Comparison of ENCODE assay signal across 15 mouse cellular contexts in genomic region chr11:49829176-49829745, GRCm38 (mm10). TPM values are rescaled to one million over a fixed set of nuclear protein-coding genes. Genes with fewer than 3 reads are reported as not detected.
DNase-seq lines count a peak whose midpoint lies in the region; ATAC-seq and TF ChIP-seq lines count a peak whose summit lies in the region.
"Had no signal": no experiment of that assay in that cellular context is flagged by ENCODE, and none has a peak within 500 bp of the region (broad histone marks: within the 10 kb centered on the region; RNA-seq: fewer than 3 reads in every experiment).

No protein-coding gene starts in this region.

- ATAC-seq in heart, embryonic 14.5 days (ENCODE audit: insufficient number of reproducible peaks, insufficient read depth, low FRiP score, low read depth) = no peak
- ATAC-seq in lung, postnatal 0 days = peak; percentile 87
- no peak for ATAC-seq in CD4-positive, CD25-positive, alpha-beta regulatory T cell, adult 4 months

- TF ChIP-seq CTCF in lung, adult 2 months (IDR thresholded peaks at IDR 0.05; ENCODE audit: insufficient read depth, low read length) = no peak
- no peak for TF ChIP-seq CTCF in lung, postnatal 0 days (IDR thresholded peaks at IDR 0.05)

- TF ChIP-seq POLR2A in lung, adult 2 months (IDR thresholded peaks at IDR 0.05; ENCODE audit: borderline replicate concordance, extremely low read depth, low read depth, low read length) = no peak

- no peaks in the 10 kb centered on the region for H3K9me3 ChIP-seq in heart, embryonic 14.5 days (ENCODE audit: control insufficient read depth, low read length)
- H3K9me3 ChIP-seq in lung, postnatal 0 days (ENCODE audit: low read length) = no peaks in the 10 kb centered on the region
- H3K9me3 ChIP-seq: hindbrain, embryonic 10.5 days; limb, embryonic 13.5 days; neural tube, embryonic 13.5 days had no signal

- no peak for DNase-seq in heart, adult 8-10 months (ENCODE audit: low spot score)
- peak; percentile 28 to 50 for DNase-seq in lung, adult 18-20 months
- DNase-seq in lung, adult 2 months = no peak
- DNase-seq in lung, postnatal 0 days (ENCODE audit: low spot score) = peak; percentile 75
- DNase-seq in urinary bladder, postnatal 36 days (ENCODE audit: low spot score in 2 of 2) = no peak
- DNase-seq in adrenal gland, adult 8-10 months = no peak
- DNase-seq: cerebellum, adult 18-20 months; gastrocnemius, postnatal 25 days; kidney, adult 8-10 months had no signal

- H3K4me1 ChIP-seq in heart, embryonic 14.5 days (ENCODE audit: control insufficient read depth in 2 of 2, insufficient read depth in 2 of 2, low read length in 2 of 2) = peaks cover 0 to 2% of the 10 kb centered on the region in 2 experiments; a peak in 1 of 4 replicates
- H3K4me1 ChIP-seq in lung, adult 2 months (ENCODE audit: control insufficient read depth, insufficient read depth, low read length) = peaks cover 3% of the 10 kb centered on the region
- H3K4me1 ChIP-seq in lung, postnatal 0 days (ENCODE audit: insufficient read depth, low read depth, low read length) = no peaks in the 10 kb centered on the region
- H3K4me1 ChIP-seq: hindbrain, embryonic 10.5 days; limb, embryonic 13.5 days; neural tube, embryonic 13.5 days had no signal

- peaks cover 16% of the 10 kb centered on the region for H3K36me3 ChIP-seq in heart, embryonic 14.5 days (ENCODE audit: control insufficient read depth, insufficient read depth, low read length)
- H3K36me3 ChIP-seq in lung, postnatal 0 days (ENCODE audit: insufficient read depth, low read length) = no peaks in the 10 kb centered on the region

- WGBS in heart, embryonic 14.5 days = 52% methylated on average over 7 of the region's 7 CpGs
- 29% methylated on average over 7 of the region's 7 CpGs for WGBS in lung, adult 2 months
- WGBS in lung, postnatal 0 days = 33% methylated on average over 7 of the region's 7 CpGs

- no peak overlapping the region for H3K9ac ChIP-seq in heart, embryonic 14.5 days (ENCODE audit: low read length)
- H3K9ac ChIP-seq in lung, postnatal 0 days (replicated peaks; ENCODE audit: low read depth) = no peak overlapping the region
- H3K9ac ChIP-seq: limb, embryonic 13.5 days; neural tube, embryonic 13.5 days had no signal

- TF ChIP-seq EP300 in lung, postnatal 0 days (IDR thresholded peaks at IDR 0.05) = peak; percentile 93

- H3K4me2 ChIP-seq in heart, embryonic 14.5 days (ENCODE audit: low read length) = no peak overlapping the region
- no peak overlapping the region for H3K4me2 ChIP-seq in lung, postnatal 0 days (replicated peaks; ENCODE audit: low read depth, low read length)
- H3K4me2 ChIP-seq: limb, embryonic 13.5 days; neural tube, embryonic 13.5 days had no signal

- H3K27me3 ChIP-seq in heart, embryonic 14.5 days (ENCODE audit: control insufficient read depth, insufficient read depth, low read length) = no peaks in the 10 kb centered on the region
- no peaks in the 10 kb centered on the region for H3K27me3 ChIP-seq in lung, postnatal 0 days (replicated peaks; ENCODE audit: insufficient read depth, low read length)
- H3K27me3 ChIP-seq: limb, embryonic 13.5 days; neural tube, embryonic 13.5 days had no signal

- peak overlapping the region; percentile 20 to 32; a peak in 1 of 4 replicates for H3K27ac ChIP-seq in heart, embryonic 14.5 days (replicated peaks in 1 of 2; ENCODE audit: control insufficient read depth in 1 of 2, insufficient read depth in 1 of 2, low read depth in 2 of 2, low read length in 2 of 2)
- H3K27ac ChIP-seq in lung, postnatal 0 days (ENCODE audit: low read length) = peak overlapping the region; percentile 68
- H3K27ac ChIP-seq: hindbrain, embryonic 10.5 days; limb, embryonic 13.5 days; neural tube, embryonic 13.5 days had no signal

- H3K4me3 ChIP-seq in heart, embryonic 14.5 days (ENCODE audit: control insufficient read depth in 1 of 2, insufficient read depth in 1 of 2, low read depth in 1 of 2, low read length in 2 of 2) = no peak overlapping the region
- H3K4me3 ChIP-seq in lung, adult 2 months (replicated peaks; ENCODE audit: extremely low read depth, low read depth, low read length) = no peak overlapping the region
- H3K4me3 ChIP-seq in lung, postnatal 0 days (ENCODE audit: low read depth, low read length) = no peak overlapping the region
- H3K4me3 ChIP-seq: erythroblast, embryonic 14.5 days; hindbrain, embryonic 10.5 days; limb, embryonic 13.5 days; neural tube, embryonic 13.5 days had no signal

RNA-seq across cellular contexts. Expression of gene Mapk9, which starts 17.3 kb away (rescaled TPM):
- polyA plus RNA-seq in heart, embryonic 14.5 days (2014; fragmentation: Nextera tagmentation; extraction: Ambion mirVana) = 39.1 and 39.2 TPM in 2 replicates
- 10 to 100 TPM; 42.8 to 47.4 (median 43.5) TPM for total RNA-seq in heart, adult 8-10 months (2022)
- 18.5 and 22.9 TPM in 2 replicates for polyA plus RNA-seq in lung, adult 2 months (2012; rRNA removed)
- 30.2 and 32.3 TPM in 2 replicates for polyA plus RNA-seq in lung, postnatal 0 days (2015; fragmentation: Nextera tagmentation; extraction: Ambion mirVana)
- total RNA-seq in adrenal gland, adult 8-10 months (2022) = 10 to 100 TPM; 71.4 to 99.2 (median 87.3) TPM
- polyA plus RNA-seq in CD4-positive, CD25-positive, alpha-beta regulatory T cell, adult 4 months (2017; shearing (Covaris generic)) = 10 to 100 TPM; 16.0 to 18.5 TPM

RNA-seq across cellular contexts. Expression of gene Gfpt2, which starts 35.3 kb away (rescaled TPM):
- polyA plus RNA-seq in heart, embryonic 14.5 days (2014; fragmentation: Nextera tagmentation; extraction: Ambion mirVana) = 7.8 and 8.5 TPM in 2 replicates
- 10 to 100 TPM in 1 of 4 experiments, 1 to 10 TPM in 3; 6.6 to 12.9 (median 8.8) TPM for total RNA-seq in heart, adult 8-10 months (2022)
- 7.0 and 8.8 TPM in 2 replicates for polyA plus RNA-seq in lung, adult 2 months (2012; rRNA removed)
- 3.9 and 4.5 TPM in 2 replicates for polyA plus RNA-seq in lung, postnatal 0 days (2015; fragmentation: Nextera tagmentation; extraction: Ambion mirVana)
- total RNA-seq in adrenal gland, adult 8-10 months (2022) = 1 to 10 TPM; 3.5 to 4.9 (median 4.4) TPM
- polyA plus RNA-seq in CD4-positive, CD25-positive, alpha-beta regulatory T cell, adult 4 months (2017; shearing (Covaris generic)) = 1 to 10 TPM; 1.9 to 3.2 TPM
- polyA plus RNA-seq: erythroblast, embryonic 14.5 days had no signal

Comparison
In these comparisons a context has a peak if more than half of its experiments do, and no peak if none do; other contexts are left out.
1. DNase-seq: peak in lung, adult 18-20 months (2 of 2) and lung, postnatal 0 days (single experiment); none in heart, adult 8-10 months (single experiment), lung, adult 2 months (single experiment), urinary bladder, postnatal 36 days (0 of 2) and adrenal gland, adult 8-10 months (single experiment).